Comparison of ENCODE assay signal across 17 mouse cellular contexts in genomic region chr9:58346498-58346897, GRCm38 (mm10). TPM values are rescaled to one million over a fixed set of nuclear protein-coding genes. Genes with fewer than 3 reads are reported as not detected.
DNase-seq lines count a peak whose midpoint lies in the region; ATAC-seq and TF ChIP-seq lines count a peak whose summit lies in the region.
"Had no signal": no experiment of that assay in that cellular context is flagged by ENCODE, and none has a peak within 500 bp of the region (broad histone marks: within the 10 kb centered on the region; RNA-seq: fewer than 3 reads in every experiment).

No protein-coding gene starts in this region.

- intact Hi-C loops in gastrocnemius, adult 2 months (cut with DNase I) = no loop called here

- no peak for TF ChIP-seq CTCF in gastrocnemius, adult 2 months (IDR thresholded peaks at IDR 0.05)

- H3K27me3 ChIP-seq in midbrain, embryonic 10.5 days (ENCODE audit: low read depth, poor library complexity, severe bottlenecking) = no peaks in the 10 kb centered on the region
- no peaks in the 10 kb centered on the region for H3K27me3 ChIP-seq in midbrain, embryonic 16.5 days (ENCODE audit: control insufficient read depth, insufficient read depth, low read depth, low read length)
- H3K27me3 ChIP-seq in limb, embryonic 11.5 days (ENCODE audit: control insufficient read depth, insufficient read depth, low read length) = no peaks in the 10 kb centered on the region
- no peaks in the 10 kb centered on the region for H3K27me3 ChIP-seq in stomach, embryonic 16.5 days (ENCODE audit: control insufficient read depth, insufficient read depth, low read length)

- 61% methylated on average over 10 of the region's 10 CpGs for WGBS in midbrain, embryonic 10.5 days
- WGBS in midbrain, embryonic 16.5 days = 50% methylated on average over 10 of the region's 10 CpGs
- WGBS in limb, embryonic 11.5 days = 32% methylated on average over 10 of the region's 10 CpGs
- 13% methylated on average over 10 of the region's 10 CpGs for WGBS in stomach, embryonic 16.5 days

- DNase-seq in adrenal gland, postnatal 14 days = peak; percentile 60
- no peak for DNase-seq in adrenal gland, adult 8-10 months
- DNase-seq in midbrain, embryonic 10.5 days (ENCODE audit: low spot score) = no peak
- DNase-seq in limb, embryonic 11.5 days (ENCODE audit: low spot score) = peak; percentile 69
- no peak for DNase-seq in gastrocnemius, adult 2 months
- DNase-seq: cerebellum, postnatal 14 days had no signal

- H3K9ac ChIP-seq in midbrain, embryonic 16.5 days (ENCODE audit: low read depth, low read length) = no peak overlapping the region
- no peak overlapping the region for H3K9ac ChIP-seq in limb, embryonic 11.5 days (ENCODE audit: low read length)
- 0 out of 2 replicates have a peak overlapping the region, but pooled peaks have one; percentile 0 for H3K9ac ChIP-seq in stomach, embryonic 16.5 days (ENCODE audit: low read length)
- H3K9ac ChIP-seq: liver, embryonic 14.5 days had no signal

- no peak overlapping the region for H3K4me2 ChIP-seq in midbrain, embryonic 16.5 days (ENCODE audit: low read length)
- no peak overlapping the region for H3K4me2 ChIP-seq in limb, embryonic 11.5 days (ENCODE audit: low read depth, severe bottlenecking)
- no peak overlapping the region for H3K4me2 ChIP-seq in stomach, embryonic 16.5 days (ENCODE audit: low read depth, low read length)

- ATAC-seq in midbrain, embryonic 16.5 days = no peak
- ATAC-seq in limb, embryonic 11.5 days (ENCODE audit: insufficient number of reproducible peaks, low FRiP score, low TSS enrichment, low read depth) = no peak
- ATAC-seq in stomach, embryonic 16.5 days (ENCODE audit: insufficient read depth, low FRiP score) = no peak
- no peak for ATAC-seq in cerebellum, adult (ENCODE audit: insufficient number of reproducible peaks, low FRiP score, low TSS enrichment)
- ATAC-seq: intestine, embryonic 16.5 days had no signal

- no peak overlapping the region for H3K4me3 ChIP-seq in midbrain, embryonic 10.5 days
- H3K4me3 ChIP-seq in midbrain, embryonic 16.5 days (ENCODE audit: low read depth, low read length) = no peak overlapping the region
- H3K4me3 ChIP-seq in limb, embryonic 11.5 days (ENCODE audit: low read depth, low read length) = no peak overlapping the region
- H3K4me3 ChIP-seq in stomach, embryonic 16.5 days (replicated peaks; ENCODE audit: low read length) = no peak overlapping the region
- H3K4me3 ChIP-seq in gastrocnemius, adult 2 months = no peak overlapping the region

- peak overlapping the region; percentile 17; the same call in 1 of the 2 replicates for H3K27ac ChIP-seq in midbrain, embryonic 10.5 days (replicated peaks)
- no peak overlapping the region for H3K27ac ChIP-seq in midbrain, embryonic 16.5 days (ENCODE audit: low read length)
- no peak overlapping the region for H3K27ac ChIP-seq in limb, embryonic 11.5 days (replicated peaks; ENCODE audit: low read depth, low read length)
- H3K27ac ChIP-seq in stomach, embryonic 16.5 days (ENCODE audit: low read length) = no peak overlapping the region
- H3K27ac ChIP-seq in gastrocnemius, adult 2 months = no peak overlapping the region
- H3K27ac ChIP-seq: liver, embryonic 14.5 days had no signal

- H3K36me3 ChIP-seq in midbrain, embryonic 10.5 days = no peaks in the 10 kb centered on the region
- no peaks in the 10 kb centered on the region for H3K36me3 ChIP-seq in midbrain, embryonic 16.5 days (ENCODE audit: control insufficient read depth, insufficient read depth, low read length)
- H3K36me3 ChIP-seq in limb, embryonic 11.5 days (ENCODE audit: control insufficient read depth, insufficient read depth, low read length) = no peaks in the 10 kb centered on the region
- no peaks in the 10 kb centered on the region for H3K36me3 ChIP-seq in stomach, embryonic 16.5 days (ENCODE audit: control insufficient read depth, insufficient read depth, low read length)

- H3K9me3 ChIP-seq in midbrain, embryonic 10.5 days (replicated peaks) = no peaks in the 10 kb centered on the region
- H3K9me3 ChIP-seq in midbrain, embryonic 16.5 days (replicated peaks; ENCODE audit: control insufficient read depth, low read length, poor library complexity, severe bottlenecking) = no peaks in the 10 kb centered on the region
- H3K9me3 ChIP-seq in limb, embryonic 11.5 days (ENCODE audit: control insufficient read depth, low read length) = no peaks in the 10 kb centered on the region
- H3K9me3 ChIP-seq in stomach, embryonic 16.5 days (replicated peaks; ENCODE audit: control insufficient read depth, low read length) = no peaks in the 10 kb centered on the region

- peaks cover 8% of the 10 kb centered on the region for H3K4me1 ChIP-seq in midbrain, embryonic 10.5 days
- no peaks in the 10 kb centered on the region for H3K4me1 ChIP-seq in midbrain, embryonic 16.5 days (ENCODE audit: control insufficient read depth, insufficient read depth, low read length)
- H3K4me1 ChIP-seq in limb, embryonic 11.5 days (ENCODE audit: control insufficient read depth, insufficient read depth, low read length) = peaks cover 3% of the 10 kb centered on the region; the same call in 1 of the 2 replicates
- peaks cover 5% of the 10 kb centered on the region for H3K4me1 ChIP-seq in stomach, embryonic 16.5 days (ENCODE audit: control insufficient read depth, insufficient read depth, low read length)

RNA-seq across cellular contexts. Expression of gene Tbc1d21, which starts 23.8 kb away (rescaled TPM):
- not detected in 2 replicates for total RNA-seq in adrenal gland, postnatal 14 days (2021)
- total RNA-seq in adrenal gland, adult 8-10 months (2022) = not detected
- polyA plus RNA-seq in midbrain, embryonic 10.5 days (2016; fragmentation: Nextera tagmentation; extraction: Ambion mirVana) = not detected in 2 replicates
- polyA plus RNA-seq in midbrain, embryonic 16.5 days (2015; fragmentation: Nextera tagmentation; extraction: Ambion mirVana) = not detected in 2 replicates
- polyA plus RNA-seq in limb, embryonic 11.5 days (2014; fragmentation: Nextera tagmentation; extraction: Ambion mirVana) = not detected in 2 replicates
- 0.12 TPM in 1 of 2 replicates, not detected in the other for polyA plus RNA-seq in stomach, embryonic 16.5 days (2015; fragmentation: Nextera tagmentation; extraction: Ambion mirVana)
- total RNA-seq in gastrocnemius, adult 2 months (2021) = not detected
- total RNA-seq: granulocyte monocyte progenitor cell, adult 5-6 weeks; left cerebral cortex, adult 8-10 months; megakaryocyte progenitor cell, adult 5-6 weeks had no signal
- polyA plus RNA-seq: frontal cortex, adult 2 months; heart, postnatal 0 days; intestine, embryonic 16.5 days; large intestine, adult 2 months; liver, embryonic 14.5 days had no signal

RNA-seq across cellular contexts. Expression of gene Loxl1, which starts 33.5 kb away (rescaled TPM):
- total RNA-seq in adrenal gland, postnatal 14 days (2021) = 29.8 and 32.9 TPM in 2 replicates
- total RNA-seq in adrenal gland, adult 8-10 months (2022) = 10 to 100 TPM; 20.4 to 28.6 (median 23.0) TPM
- 6.9 and 10.9 TPM in 2 replicates for polyA plus RNA-seq in midbrain, embryonic 10.5 days (2016; fragmentation: Nextera tagmentation; extraction: Ambion mirVana)
- 4.8 and 5.1 TPM in 2 replicates for polyA plus RNA-seq in midbrain, embryonic 16.5 days (2015; fragmentation: Nextera tagmentation; extraction: Ambion mirVana)
- 15.1 and 16.0 TPM in 2 replicates for polyA plus RNA-seq in limb, embryonic 11.5 days (2014; fragmentation: Nextera tagmentation; extraction: Ambion mirVana)
- polyA plus RNA-seq in stomach, embryonic 16.5 days (2015; fragmentation: Nextera tagmentation; extraction: Ambion mirVana) = 31.0 and 33.4 TPM in 2 replicates
- total RNA-seq in gastrocnemius, adult 2 months (2021) = 10 to 100 TPM; 10.6 to 17.9 TPM
- total RNA-seq: granulocyte monocyte progenitor cell, adult 5-6 weeks; megakaryocyte progenitor cell, adult 5-6 weeks had no signal

Comparison
In these comparisons a context has a peak if more than half of its experiments do, and no peak if none do; other contexts are left out.
1. DNase-seq: peak in adrenal gland, postnatal 14 days (single experiment) and limb, embryonic 11.5 days (single experiment); none in adrenal gland, adult 8-10 months (single experiment), midbrain, embryonic 10.5 days (single experiment) and gastrocnemius, adult 2 months (single experiment).